Mouse (Mus musculus): Measurements from ENCODE around the gene Samd13. TPM values are rescaled to one million over a fixed set of nuclear protein-coding genes. Genes with fewer than 3 reads are reported as not detected.
A peak's percentile ranks its signal among the peaks of the same experiment; 100 is the strongest.

The Samd13 gene
- polyA plus RNA-seq (2014; fragmentation: Nextera tagmentation; extraction: Ambion mirVana), result 0.46 and 1.00 TPM in 2 replicates

- Histone ChIP-seq H3K36me3 (ENCODE audit: control insufficient read depth, insufficient read depth, low read length) (no peaks in the 10 kb centered on the region), H3K27ac (ENCODE audit: low read length) (no peak within 1 kb of the TSS), H3K4me2 (replicated peaks; ENCODE audit: low read depth, low read length) (peak within 1 kb of the TSS; percentile 91), H3K4me1 (ENCODE audit: control insufficient read depth, insufficient read depth, low read length) (peaks cover 4% of the 10 kb centered on the region; the same call in 1 of the 2 replicates), H3K4me3 (ENCODE audit: low read depth, low read length) (peak within 1 kb of the TSS; percentile 48), H3K9ac (replicated peaks; ENCODE audit: low read depth, low read length) (peak within 1 kb of the TSS; percentile 42; the same call in 1 of the 2 replicates), H3K9me3 (ENCODE audit: control insufficient read depth, low read depth, low read length) (no peaks in the 10 kb centered on the region), H3K27me3 (ENCODE audit: control insufficient read depth, insufficient read depth, low read length) (no peaks in the 10 kb centered on the region)
- ATAC-seq (ENCODE audit: insufficient number of reproducible peaks, insufficient read depth, low FRiP score, low read depth), result peak; percentile 90
- WGBS, result 2% methylated on average over 50 of the region's 50 CpGs
Observed at GRCm38 (mm10) chr3:146684811-146685675, at the start of gene Samd13. Samd13 (minus strand) TSS chr3:146685592.

GRCm38 (mm10) chr3:146731499-146731898, 46.1 kb upstream of the Samd13 start:
- 90% methylated on average over 11 of the region's 11 CpGs for WGBS
- Histone ChIP-seq H3K4me1 (ENCODE audit: control insufficient read depth, insufficient read depth, low read length) (no peaks in the 10 kb centered on the region), H3K9ac (replicated peaks; ENCODE audit: low read depth, low read length) (no peak overlapping the region), H3K9me3 (ENCODE audit: control insufficient read depth, low read depth, low read length) (no peaks in the 10 kb centered on the region), H3K4me3 (ENCODE audit: low read depth, low read length) (no peak overlapping the region), H3K36me3 (ENCODE audit: control insufficient read depth, insufficient read depth, low read length) (peaks cover 36% of the 10 kb centered on the region), H3K27me3 (ENCODE audit: control insufficient read depth, insufficient read depth, low read length) (no peaks in the 10 kb centered on the region), H3K4me2 (replicated peaks; ENCODE audit: low read depth, low read length) (no peak overlapping the region), H3K27ac (ENCODE audit: low read length) (no peak overlapping the region)
- ATAC-seq (ENCODE audit: insufficient number of reproducible peaks, insufficient read depth, low FRiP score, low read depth), result no peak

- no peak overlapping the region for H3K4me2 ChIP-seq (replicated peaks; ENCODE audit: low read depth, low read length)
- no peak for ATAC-seq (ENCODE audit: insufficient number of reproducible peaks, insufficient read depth, low FRiP score, low read depth)
- H3K4me1 ChIP-seq (ENCODE audit: control insufficient read depth, insufficient read depth, low read length), result no peaks in the 10 kb centered on the region
- H3K36me3 ChIP-seq (ENCODE audit: control insufficient read depth, insufficient read depth, low read length), result peaks cover 7% of the 10 kb centered on the region; the same call in 1 of the 2 replicates
- H3K4me3 ChIP-seq (ENCODE audit: low read depth, low read length), result no peak overlapping the region
- peaks cover 5% of the 10 kb centered on the region; the same call in 1 of the 2 replicates for H3K9me3 ChIP-seq (ENCODE audit: control insufficient read depth, low read depth, low read length)
- H3K27me3 ChIP-seq (ENCODE audit: control insufficient read depth, insufficient read depth, low read length), result no peaks in the 10 kb centered on the region
- H3K27ac ChIP-seq (ENCODE audit: low read length), result no peak overlapping the region
- WGBS, result 54% methylated on average over 3 of the region's 3 CpGs
- no peak overlapping the region for H3K9ac ChIP-seq (replicated peaks; ENCODE audit: low read depth, low read length)
Observed at GRCm38 (mm10) chr3:146723037-146723436, 37.6 kb upstream of the Samd13 start.

GRCm38 (mm10) chr3:146719696-146720095, 34.3 kb upstream of the Samd13 start:
- Histone ChIP-seq H3K27ac (ENCODE audit: low read length) (no peak overlapping the region), H3K9ac (replicated peaks; ENCODE audit: low read depth, low read length) (no peak overlapping the region), H3K9me3 (ENCODE audit: control insufficient read depth, low read depth, low read length) (no peaks in the 10 kb centered on the region), H3K4me2 (replicated peaks; ENCODE audit: low read depth, low read length) (no peak overlapping the region), H3K4me3 (ENCODE audit: low read depth, low read length) (no peak overlapping the region), H3K27me3 (ENCODE audit: control insufficient read depth, insufficient read depth, low read length) (no peaks in the 10 kb centered on the region), H3K4me1 (ENCODE audit: control insufficient read depth, insufficient read depth, low read length) (no peaks in the 10 kb centered on the region), H3K36me3 (ENCODE audit: control insufficient read depth, insufficient read depth, low read length) (no peaks in the 10 kb centered on the region)
- ATAC-seq (ENCODE audit: insufficient number of reproducible peaks, insufficient read depth, low FRiP score, low read depth), result no peak
- WGBS, result 72% methylated on average over 4 of the region's 4 CpGs

- Histone ChIP-seq H3K27me3 (ENCODE audit: control insufficient read depth, insufficient read depth, low read length) (no peaks in the 10 kb centered on the region), H3K36me3 (ENCODE audit: control insufficient read depth, insufficient read depth, low read length) (no peaks in the 10 kb centered on the region), H3K4me1 (ENCODE audit: control insufficient read depth, insufficient read depth, low read length) (no peaks in the 10 kb centered on the region), H3K27ac (ENCODE audit: low read length) (no peak overlapping the region), H3K4me2 (replicated peaks; ENCODE audit: low read depth, low read length) (no peak overlapping the region), H3K4me3 (ENCODE audit: low read depth, low read length) (no peak overlapping the region), H3K9me3 (ENCODE audit: control insufficient read depth, low read depth, low read length) (no peaks in the 10 kb centered on the region), H3K9ac (replicated peaks; ENCODE audit: low read depth, low read length) (no peak overlapping the region)
- ATAC-seq (ENCODE audit: insufficient number of reproducible peaks, insufficient read depth, low FRiP score, low read depth), result no peak
- 61% methylated on average over 5 of the region's 5 CpGs for WGBS
Observed at GRCm38 (mm10) chr3:146718251-146718650, 32.9 kb upstream of the Samd13 start.

- Histone ChIP-seq H3K9ac (replicated peaks; ENCODE audit: low read depth, low read length) (no peak overlapping the region), H3K4me2 (replicated peaks; ENCODE audit: low read depth, low read length) (no peak overlapping the region), H3K4me3 (ENCODE audit: low read depth, low read length) (no peak overlapping the region), H3K27me3 (ENCODE audit: control insufficient read depth, insufficient read depth, low read length) (no peaks in the 10 kb centered on the region), H3K27ac (ENCODE audit: low read length) (no peak overlapping the region), H3K36me3 (ENCODE audit: control insufficient read depth, insufficient read depth, low read length) (no peaks in the 10 kb centered on the region), H3K4me1 (ENCODE audit: control insufficient read depth, insufficient read depth, low read length) (no peaks in the 10 kb centered on the region), H3K9me3 (ENCODE audit: control insufficient read depth, low read depth, low read length) (no peaks in the 10 kb centered on the region)
- WGBS, result 67% methylated on average over 7 of the region's 7 CpGs
- no peak for ATAC-seq (ENCODE audit: insufficient number of reproducible peaks, insufficient read depth, low FRiP score, low read depth)
Observed at GRCm38 (mm10) chr3:146712305-146712704, 26.9 kb upstream of the Samd13 start.

GRCm38 (mm10) chr3:146711559-146711958, 26.2 kb upstream of the Samd13 start:
- H3K4me3 ChIP-seq (ENCODE audit: low read depth, low read length), result no peak overlapping the region
- no peak overlapping the region for H3K9ac ChIP-seq (replicated peaks; ENCODE audit: low read depth, low read length)
- H3K27ac ChIP-seq (ENCODE audit: low read length), result no peak overlapping the region
- no peaks in the 10 kb centered on the region for H3K4me1 ChIP-seq (ENCODE audit: control insufficient read depth, insufficient read depth, low read length)
- no peaks in the 10 kb centered on the region for H3K27me3 ChIP-seq (ENCODE audit: control insufficient read depth, insufficient read depth, low read length)
- H3K9me3 ChIP-seq (ENCODE audit: control insufficient read depth, low read depth, low read length), result no peaks in the 10 kb centered on the region
- ATAC-seq (ENCODE audit: insufficient number of reproducible peaks, insufficient read depth, low FRiP score, low read depth), result no peak
- no peak overlapping the region for H3K4me2 ChIP-seq (replicated peaks; ENCODE audit: low read depth, low read length)
- no peaks in the 10 kb centered on the region for H3K36me3 ChIP-seq (ENCODE audit: control insufficient read depth, insufficient read depth, low read length)
- WGBS, result 65% methylated on average over 6 of the region's 6 CpGs

GRCm38 (mm10) chr3:146711084-146711483, 25.7 kb upstream of the Samd13 start:
- H3K4me3 ChIP-seq (ENCODE audit: low read depth, low read length), result no peak overlapping the region
- no peaks in the 10 kb centered on the region for H3K36me3 ChIP-seq (ENCODE audit: control insufficient read depth, insufficient read depth, low read length)
- 73% methylated on average over 7 of the region's 7 CpGs for WGBS
- no peaks in the 10 kb centered on the region for H3K4me1 ChIP-seq (ENCODE audit: control insufficient read depth, insufficient read depth, low read length)
- ATAC-seq (ENCODE audit: insufficient number of reproducible peaks, insufficient read depth, low FRiP score, low read depth), result no peak
- no peaks in the 10 kb centered on the region for H3K9me3 ChIP-seq (ENCODE audit: control insufficient read depth, low read depth, low read length)
- no peak overlapping the region for H3K9ac ChIP-seq (replicated peaks; ENCODE audit: low read depth, low read length)
- no peak overlapping the region for H3K4me2 ChIP-seq (replicated peaks; ENCODE audit: low read depth, low read length)
- no peaks in the 10 kb centered on the region for H3K27me3 ChIP-seq (ENCODE audit: control insufficient read depth, insufficient read depth, low read length)
- H3K27ac ChIP-seq (ENCODE audit: low read length), result no peak overlapping the region

Measured in stomach, embryonic 14.5 days (tissue).